Mouse (Mus musculus) kidney, adult 11 months (tissue): ENCODE results near the gene Gm28051.
A peak's percentile ranks its signal among the peaks of the same experiment; 100 is the strongest.

ENCODE experiments used
- DNase-seq: peaks from one replicate; pipeline ENCODE4 v3.0.0; 2022

The Gm28051 gene

DNA sequence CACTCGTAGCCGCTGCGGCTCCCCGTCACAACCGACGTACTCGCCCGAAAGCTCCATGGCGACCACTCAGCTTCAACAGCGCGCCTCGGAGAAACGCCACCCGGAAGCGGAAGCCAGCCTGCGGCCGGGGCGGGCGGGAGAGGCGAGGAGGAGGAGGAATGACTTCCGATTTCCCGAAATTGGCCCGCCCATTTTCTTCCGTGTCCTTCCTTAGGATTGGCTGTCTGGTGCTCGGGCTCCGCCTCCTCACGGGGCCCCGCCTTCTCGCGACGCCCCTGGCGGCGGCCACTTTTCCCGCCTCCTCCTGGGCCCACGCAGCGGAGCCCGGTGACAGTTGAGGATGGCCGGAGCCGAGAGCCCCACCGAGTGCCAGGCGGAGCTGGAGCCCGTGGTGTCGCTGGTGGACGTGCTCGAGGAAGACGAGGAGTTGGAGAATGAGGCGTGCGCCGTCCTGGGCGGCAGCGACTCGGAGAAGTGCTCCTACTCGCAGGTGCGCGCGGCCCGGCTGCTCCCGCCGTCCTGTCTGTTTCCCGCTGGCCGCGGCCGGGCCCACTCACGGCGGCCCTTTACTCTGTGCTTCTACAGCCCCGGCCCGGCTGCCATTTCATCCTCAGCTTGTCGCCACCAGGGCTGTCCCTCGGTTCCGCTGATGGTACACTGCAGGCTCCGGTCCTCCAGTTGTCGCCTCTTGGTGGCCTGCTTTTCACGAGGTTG, at the start of gene Gm28051, which contains the start of the genes Gon7 and Ubr7:
Gene Gm28051 (minus strand): TSS at position 77 of the 714 bp plus-strand sequence.
Gene Gon7 (minus strand): TSS at position 115 of the 714 bp plus-strand sequence.
Gene Ubr7 (plus strand): TSS at position 279 of the 714 bp plus-strand sequence.
- DNase-seq: peak; percentile 96

DNA sequence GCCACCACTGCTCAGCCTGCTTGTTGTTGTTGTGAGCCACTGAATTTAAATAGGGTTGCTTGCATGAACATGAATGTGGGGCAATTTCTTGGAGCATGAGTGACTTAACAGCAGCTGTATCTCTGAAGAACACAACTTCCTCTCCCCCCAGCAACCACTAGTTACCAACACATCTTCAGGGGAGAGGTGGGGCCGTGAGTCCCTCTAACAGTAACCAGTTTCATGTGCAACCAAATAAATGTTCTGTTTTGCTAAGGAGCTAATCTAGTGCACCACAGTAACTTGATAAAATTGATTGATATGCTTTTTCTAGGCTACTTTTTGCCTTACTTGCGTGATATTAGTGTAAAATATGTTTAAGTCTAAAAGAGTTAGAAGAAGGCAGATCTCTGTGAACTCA, 42.0 kb upstream of the Gm28051 start:
- no peak for DNase-seq

DNA sequence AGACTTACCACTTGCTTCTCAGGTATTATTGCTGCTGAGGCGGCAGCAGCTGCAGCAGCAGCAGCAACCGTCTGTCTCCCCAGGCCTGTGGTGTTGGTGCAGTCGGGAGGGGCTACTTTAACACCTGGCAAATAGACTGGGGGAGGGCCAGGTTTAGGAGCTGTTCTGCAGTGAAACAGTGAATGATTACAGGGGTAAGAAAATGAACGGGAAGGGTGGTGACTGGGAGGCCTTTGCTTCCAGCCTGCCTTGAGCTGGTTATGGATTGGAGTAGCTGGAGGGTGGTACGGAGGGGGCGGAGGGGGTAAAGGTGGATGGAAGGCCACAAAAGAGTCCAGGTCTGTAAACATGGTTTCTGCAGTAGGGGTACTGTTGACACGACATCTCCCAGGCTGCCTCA, 30.4 kb upstream of the Gm28051 start:
- no peak for DNase-seq

DNA sequence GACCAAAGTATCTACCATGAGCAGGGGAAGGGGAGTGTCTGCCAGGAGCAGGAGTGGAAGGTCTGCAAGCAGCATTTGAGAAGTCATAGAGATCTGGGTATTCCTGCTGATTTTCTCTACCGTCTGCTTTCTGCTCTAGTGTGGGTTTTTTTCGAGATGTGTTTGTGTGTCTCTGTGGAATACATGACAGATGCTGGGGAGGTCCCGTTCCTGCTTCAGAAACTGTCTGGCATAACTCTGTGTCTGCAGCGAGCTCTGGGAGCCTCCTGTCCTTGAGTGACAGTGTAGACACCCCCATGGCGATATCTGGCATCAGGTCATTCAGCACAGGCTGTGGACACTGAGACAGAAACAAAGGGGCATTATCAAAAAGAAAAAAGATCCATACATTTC, 28.0 kb upstream of the Gm28051 start:
- DNase-seq: no peak

DNA sequence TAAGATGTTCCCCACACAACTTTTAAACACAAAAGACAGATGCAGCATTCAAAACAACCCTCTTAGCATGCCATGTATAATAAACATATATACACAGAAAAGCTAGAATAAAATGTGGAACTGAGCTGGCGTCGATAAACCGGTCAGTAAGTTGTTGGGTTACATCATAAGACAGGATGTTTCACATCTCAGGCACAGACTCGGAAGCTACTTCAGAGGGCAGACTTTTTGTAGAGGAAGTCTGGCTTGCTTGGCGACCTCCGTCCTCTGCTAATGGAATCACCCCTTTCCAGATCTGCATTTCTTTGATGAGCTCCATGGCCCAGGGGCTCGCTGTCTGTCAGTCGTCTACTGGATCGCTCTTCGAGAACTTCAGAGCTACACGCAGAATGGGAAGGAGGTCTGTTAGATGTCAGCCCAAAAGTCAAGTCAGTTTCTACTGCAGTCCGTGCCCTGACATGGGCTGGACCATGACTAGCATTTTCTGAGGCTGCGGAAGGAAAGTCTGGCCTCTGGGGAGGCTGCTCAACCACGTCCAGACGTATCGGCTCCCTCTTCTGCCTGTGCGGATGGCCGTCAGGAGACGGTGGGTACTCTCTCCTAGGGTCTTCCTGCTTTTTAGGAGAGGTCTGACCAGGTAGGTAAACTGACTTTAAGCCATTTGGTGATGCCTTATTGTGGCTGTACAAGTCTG, 27.5 kb upstream of the Gm28051 start:
- DNase-seq: no peak

DNA sequence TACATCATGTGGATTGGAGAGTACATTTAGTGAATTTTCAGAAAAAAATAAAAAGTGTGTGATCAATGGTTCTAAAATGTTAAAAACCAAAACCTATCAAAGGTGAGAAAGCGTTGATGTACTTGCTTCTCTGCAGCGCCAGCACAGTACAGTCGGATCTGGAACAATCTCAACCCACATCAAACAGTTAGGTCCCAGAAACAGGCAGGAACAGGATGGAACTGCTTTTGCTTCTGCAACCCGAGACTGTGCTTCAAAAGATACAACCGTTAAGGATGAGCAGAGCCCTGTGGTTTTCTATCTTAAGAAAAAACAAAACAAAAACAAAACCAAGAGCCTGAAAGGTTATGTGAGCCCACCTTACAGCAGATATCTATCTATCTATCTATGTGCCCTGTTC, 25.3 kb upstream of the Gm28051 start:
- no peak for DNase-seq

DNA sequence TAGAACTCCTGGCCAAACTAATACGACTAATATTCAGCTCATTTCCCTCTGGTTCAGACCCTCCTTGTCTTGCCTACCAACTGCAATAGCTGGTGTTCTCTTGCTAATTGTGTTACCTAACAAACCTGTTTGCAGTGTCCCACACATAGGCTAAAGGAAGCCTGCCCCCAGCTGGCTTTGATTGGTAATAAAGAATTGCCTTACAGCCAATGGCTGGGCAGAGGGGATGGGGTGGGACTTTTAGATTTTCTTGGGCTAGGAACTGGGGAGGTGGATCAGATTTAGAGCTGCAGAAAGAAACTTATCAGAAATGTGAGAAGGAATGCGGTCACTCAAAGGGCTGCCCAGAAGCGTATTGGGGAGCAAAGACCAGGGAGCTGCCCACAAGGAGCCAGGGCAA, 21.9 kb upstream of the Gm28051 start:
- DNase-seq: no peak

DNA sequence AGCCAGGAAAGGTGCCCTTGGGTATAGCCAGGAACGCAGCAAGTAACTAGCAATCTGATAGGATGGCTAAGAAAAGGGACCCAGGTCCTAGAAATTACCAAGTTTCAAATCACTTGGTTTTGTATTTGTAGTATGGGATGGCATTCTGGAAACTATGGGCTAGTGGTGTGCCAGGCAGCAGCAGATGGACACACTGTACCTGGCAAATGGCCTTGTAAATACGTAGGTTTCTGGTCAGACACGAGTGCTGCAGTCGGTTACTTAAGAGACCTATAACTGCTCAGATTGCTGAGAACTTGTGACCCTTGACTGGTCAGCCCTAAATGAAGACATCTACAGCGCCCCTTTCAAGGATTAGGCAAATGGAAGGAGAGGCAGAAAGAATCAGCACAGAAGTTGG, 20.6 kb upstream of the Gm28051 start:
- DNase-seq: no peak

DNA sequence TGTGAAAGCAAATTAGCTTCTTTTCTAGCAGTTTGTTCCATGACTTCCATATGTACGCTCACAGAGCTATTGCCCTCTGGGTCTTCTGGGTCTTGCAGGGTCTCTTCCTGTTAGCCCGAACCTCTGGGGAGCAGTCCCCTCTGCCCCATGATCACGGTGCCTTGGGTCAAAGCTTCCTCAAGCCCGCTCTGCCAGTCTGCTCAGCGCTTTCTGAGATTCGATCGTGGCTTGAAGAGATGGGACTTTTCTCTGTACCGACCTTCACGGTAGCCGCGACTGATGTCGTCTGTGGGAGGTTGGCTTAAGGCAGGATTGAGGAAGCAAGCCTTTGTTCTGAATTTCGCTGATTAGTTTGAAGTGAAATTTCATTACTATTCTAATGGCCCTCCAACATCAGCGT, 18.5 kb upstream of the Gm28051 start:
- DNase-seq: no peak

DNA sequence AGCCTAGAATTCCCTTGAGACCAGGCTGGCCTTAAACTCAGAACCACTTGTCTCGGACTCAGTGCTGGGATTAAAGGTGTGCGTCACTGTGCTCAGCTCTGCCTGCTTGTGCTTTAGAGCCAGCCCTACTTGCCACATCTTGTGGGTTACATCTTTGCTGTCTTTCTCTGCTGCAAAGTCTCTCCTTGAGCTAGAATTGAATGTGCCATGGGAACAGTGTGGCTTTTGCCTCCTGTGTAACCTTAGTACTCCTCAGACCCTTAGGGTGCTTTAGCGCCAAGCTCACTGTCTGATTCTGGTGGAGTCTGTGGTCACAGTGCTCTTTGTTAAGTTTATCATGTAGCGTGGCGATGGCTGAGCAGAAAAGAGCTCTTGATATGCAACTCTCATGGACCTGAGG, 15.1 kb upstream of the Gm28051 start:
- DNase-seq: no peak

DNA sequence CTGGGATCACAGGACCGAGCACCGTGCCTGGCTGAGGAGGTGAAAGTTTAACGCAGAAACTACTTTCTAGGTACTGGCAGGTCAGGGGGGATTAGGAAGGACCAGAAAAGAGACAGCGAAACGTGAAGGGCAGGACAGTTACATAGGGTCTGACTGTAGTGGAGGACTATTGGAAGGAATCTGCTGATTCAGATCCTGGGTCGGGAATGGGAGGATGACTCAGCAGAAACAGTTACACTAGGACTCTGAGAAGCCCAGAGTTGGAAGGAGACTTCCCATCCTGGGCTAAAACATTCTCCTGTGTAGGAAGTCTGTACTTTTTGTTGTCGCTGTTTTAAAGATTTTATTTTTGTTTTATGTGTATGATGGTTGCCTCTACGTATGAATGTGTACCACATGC, 14.0 kb upstream of the Gm28051 start:
- DNase-seq: no peak

DNA sequence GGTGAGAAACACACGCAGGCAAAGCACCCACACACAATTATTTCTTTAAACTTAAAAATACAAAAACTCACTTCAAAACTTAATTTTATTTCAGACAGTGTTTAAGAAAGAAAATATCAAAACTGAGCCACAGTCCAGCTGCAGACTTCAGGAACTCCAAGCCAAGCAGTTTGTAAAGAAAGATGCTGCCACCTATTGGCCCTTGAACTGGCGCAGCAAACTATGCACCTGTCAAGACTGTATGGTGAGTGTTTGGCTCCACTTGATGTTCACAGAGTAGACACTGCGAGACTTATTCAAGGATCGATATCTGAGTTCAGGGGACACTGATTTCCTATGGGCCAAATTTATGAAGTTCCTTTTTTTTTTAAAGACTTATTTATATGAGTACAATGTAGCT, 11.4 kb upstream of the Gm28051 start:
- DNase-seq: no peak

DNA sequence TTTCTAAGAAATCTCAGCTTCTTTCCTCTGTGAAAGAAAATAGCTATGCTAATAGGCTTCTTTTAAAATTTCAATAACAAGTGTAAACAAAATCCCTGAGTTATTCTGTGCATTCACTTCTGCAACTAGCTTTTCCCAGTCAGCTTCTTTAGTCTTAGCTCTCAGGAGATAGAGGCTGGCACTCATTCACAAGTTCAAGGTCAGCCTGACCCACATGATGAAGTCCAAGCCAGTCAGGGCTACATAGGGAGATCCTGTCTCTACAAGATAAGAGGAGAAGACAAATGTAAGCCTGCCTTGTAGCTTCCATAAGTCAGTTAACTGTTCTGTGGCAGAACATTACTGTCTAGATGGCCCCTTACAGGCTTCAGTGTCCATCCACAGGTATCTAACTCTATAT, 6.1 kb upstream of the Gm28051 start:
- DNase-seq: no peak

DNA sequence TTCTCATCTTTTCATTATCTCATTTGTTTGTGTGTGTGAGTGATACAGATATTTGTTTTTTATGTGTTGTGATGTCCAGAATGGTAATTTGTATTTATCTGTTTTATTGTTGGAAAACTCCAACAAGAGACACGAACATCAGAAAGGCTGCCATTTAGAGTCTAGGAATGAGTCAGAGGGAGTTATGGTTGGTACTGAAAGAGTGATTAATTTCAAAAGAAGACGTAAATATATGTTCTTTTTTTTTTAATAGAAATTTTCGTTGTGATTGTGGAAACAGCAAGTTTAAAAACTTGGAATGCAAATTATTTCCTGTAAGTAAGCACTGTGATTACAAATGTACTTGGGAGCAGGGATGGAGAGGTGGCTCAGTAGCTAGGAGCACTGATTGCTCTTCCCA, 4.1 kb upstream of the Gm28051 start:
- no peak for DNase-seq

DNA sequence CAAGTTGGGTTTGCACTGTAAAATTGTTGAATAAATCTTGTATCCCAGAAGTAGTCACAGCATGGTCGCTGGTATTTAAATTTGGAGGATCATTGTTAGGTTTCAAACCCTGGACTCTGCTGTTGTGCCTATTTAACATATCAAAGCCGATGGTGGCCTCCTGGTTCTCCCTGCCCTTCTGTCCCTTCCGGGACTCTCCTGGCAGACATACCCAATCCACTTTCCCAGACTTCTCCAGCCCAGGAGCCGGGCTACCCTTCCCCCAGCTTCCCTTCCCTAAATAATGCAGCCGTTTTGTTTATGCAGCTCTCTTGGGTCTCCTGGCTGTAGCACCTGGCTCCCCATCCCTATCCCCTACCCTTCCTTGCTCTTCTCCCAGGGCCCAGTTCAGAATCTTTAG, 1.4 kb upstream of the Gm28051 start:
- DNase-seq: no peak

DNA sequence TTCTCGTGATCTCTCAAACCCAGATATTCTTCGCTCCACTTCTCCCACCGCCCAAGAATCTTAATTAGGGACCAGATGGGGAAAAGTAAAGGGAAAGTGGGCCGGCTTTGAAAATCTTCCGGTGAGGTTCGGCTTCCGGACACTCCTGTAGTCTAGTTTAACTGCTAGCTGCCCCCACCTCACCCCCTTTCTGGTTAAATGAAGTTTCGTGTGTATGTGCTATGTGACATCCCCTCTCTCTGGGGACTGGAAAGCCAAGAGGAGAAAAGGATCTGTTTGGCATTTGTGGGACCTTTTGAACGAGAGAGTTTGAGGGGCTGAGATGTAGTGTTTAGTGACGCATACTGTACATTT, 815 bp upstream of the Gm28051 start, which contains the start of gene Gm20604:
Gene Gm20604 (minus strand): TSS at position 270 of the 354 bp plus-strand sequence.
- DNase-seq: no peak

DNA sequence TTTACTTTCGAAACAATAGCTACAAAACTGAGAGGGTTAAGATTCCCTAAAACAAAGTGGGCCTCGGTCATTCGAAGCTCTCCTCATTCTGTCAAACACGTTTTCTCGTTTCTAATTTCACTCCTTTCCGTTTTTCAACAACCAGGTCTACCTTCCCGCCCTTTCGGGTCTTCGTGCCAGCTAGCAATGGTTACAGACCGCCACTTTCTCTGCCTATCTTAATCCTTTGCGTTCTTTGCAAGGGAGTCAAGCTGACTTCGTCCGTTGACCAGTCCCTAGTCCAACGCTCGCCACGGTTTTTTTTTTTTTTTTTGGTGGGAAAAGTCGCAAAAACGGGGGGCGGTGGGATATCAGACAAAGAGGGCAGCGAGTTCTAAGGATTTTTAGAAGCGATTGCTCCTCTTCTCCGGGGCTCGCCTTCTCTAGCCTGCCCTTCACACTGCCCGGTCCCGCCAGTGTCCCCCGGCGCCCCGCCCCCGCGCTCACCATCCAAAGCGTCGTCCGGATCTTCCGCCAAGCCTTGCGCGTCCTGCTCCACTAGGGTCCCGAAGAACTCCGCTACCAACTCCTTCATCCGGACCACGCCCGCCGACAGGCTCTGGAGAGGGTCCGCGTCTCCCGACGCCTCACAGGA, 393 bp downstream of the Gm28051 start:
- peak; percentile 11 for DNase-seq

DNA sequence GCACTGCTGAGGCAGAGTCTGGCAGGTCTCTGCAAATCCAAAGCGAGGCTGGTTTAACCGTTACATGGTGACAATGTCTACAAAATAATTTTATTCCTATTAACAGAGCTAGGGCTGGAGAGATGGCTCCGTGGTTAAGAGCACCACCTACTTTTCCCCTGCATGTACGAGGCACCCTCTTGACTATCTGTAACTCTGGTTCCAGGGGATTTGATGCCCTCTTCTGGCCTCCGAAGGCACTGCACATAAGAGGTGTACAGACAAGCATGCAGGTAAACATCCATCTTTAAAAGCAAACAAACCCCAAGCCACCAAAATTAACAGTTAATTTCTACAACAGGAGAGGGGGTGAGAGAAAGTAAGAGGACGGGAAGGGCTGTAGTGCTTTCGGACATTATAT, 1.3 kb downstream of the Gm28051 start:
- no peak for DNase-seq

DNA sequence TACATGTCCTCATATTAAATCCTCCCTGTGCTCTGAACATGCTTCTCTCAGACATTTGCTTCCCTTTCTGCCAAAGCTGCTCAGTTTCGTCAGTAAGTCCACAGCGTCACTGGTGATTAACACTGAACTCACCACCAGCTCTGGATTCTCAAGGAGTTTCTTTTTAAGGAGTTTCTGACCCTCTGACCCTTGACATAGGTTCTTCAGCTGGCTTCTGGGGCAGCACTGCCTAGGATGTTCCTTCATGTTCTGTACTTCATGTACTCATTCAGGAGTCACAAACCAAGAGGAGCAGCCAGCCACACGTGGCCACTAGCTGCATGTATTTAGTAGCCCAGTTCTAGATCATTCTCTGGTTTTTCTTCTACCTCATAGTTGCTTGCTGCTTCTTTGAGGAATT, 9.3 kb downstream of the Gm28051 start:
- no peak for DNase-seq

DNA sequence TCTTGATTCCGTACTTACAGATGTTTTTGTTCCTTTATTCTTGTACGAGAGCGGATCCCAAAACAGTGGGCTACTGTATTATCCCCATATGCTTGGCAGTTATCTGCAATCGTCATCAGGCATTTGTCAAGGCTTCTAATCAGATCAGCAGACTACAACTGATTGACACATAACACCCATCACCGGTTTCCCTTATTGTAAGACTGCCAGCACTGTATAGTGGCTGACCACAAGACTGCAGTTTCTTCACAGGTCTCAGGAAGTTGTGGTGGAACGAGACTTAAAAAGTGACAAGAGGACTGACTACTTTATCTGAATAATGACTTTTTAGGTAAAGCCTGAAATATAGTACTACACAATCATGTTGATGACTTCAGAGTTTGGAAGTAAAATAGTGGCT, 12.7 kb downstream of the Gm28051 start:
- no peak for DNase-seq

DNA sequence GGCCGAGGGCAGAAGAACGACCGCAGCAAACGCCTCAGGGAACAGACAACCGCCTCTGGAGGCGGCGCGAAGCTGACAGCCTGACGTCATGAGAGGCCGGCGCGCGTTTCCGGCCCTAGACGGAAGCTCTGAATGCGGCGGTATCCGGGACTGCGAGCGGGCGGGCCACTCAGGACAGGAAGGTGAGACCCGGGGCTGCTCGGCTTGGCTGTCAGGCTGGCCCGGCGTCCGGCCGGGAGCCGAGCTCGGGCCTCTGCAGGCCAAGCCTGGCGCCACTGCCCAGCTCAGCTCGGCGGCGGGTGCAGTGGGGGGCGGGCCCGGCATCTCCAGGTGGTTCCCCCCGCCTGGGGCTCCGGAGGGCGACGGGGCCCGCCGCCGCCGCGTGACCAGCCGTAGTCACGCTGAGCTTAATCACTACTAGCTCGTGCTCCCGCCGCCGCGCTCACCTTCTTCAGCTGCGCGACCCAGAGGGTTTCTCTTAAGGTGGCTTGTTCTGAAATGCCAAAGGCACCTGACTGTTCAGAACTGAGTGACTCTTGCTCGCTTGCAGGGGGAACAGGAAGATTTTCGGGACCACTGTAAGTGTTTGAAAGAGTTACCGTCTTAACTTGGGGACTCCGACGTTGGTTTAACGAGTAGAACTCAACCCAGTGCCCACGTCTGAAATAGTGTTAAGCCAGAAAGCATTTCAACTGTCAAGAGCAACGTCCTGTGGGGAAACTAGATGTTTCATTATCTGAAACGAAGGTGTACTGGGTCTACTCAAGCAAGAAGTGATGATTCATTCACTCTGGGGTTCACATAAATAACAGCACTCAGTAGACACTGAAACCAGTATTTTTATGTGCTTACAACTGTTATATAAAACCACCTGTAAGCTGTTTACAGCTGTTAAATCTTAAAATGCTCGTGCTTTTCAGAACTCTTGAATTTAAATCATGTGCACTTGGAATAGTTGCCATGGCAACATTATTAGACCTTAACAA, 13.7 kb downstream of the Gm28051 start, which contains the start of the genes Moap1 and Tmem251:
Gene Moap1 (minus strand): TSS at position 73 of the 986 bp plus-strand sequence.
Gene Tmem251 (plus strand): TSS at position 174 of the 986 bp plus-strand sequence.
- DNase-seq: peak; percentile 90

DNA sequence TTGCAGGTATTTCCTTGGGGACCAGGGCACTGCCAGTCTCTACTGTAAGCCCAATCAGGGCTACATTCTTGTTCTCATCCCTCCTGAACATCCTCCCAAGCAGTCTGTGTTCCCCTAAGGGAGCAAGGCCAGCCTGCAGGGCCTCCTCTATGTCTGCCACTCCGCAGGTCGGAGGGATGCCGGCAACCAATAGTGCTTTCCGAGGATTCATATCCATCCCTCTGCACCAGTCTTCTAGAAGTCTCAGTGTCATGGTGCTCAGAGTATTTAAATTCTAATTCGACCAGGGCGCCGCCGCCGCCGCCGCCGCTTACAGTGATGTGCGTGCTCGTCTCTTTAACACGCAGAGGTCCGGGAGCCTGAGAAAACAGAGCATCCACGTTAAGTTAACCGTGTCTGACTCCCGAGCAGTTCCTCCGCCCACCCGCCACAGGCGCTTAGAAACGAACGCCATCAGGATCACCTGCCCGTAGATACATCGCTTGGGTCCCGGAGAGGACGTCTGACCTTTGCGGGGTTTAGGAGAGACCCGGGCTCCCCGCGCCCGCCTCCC, 14.5 kb downstream of the Gm28051 start:
- DNase-seq: peak; percentile 19
